Mouse (Mus musculus): ENCODE data around the gene Gc. TPM values are rescaled to one million over a fixed set of nuclear protein-coding genes. Genes with fewer than 3 reads are reported as not detected.

The Gc gene
- polyA plus RNA-seq (2017; shearing (Covaris generic)) = not detected

GRCm38 (mm10) chr5:89457554-89458062, at the start of gene Gc:
TSS of gene Gc (minus strand) at chr5:89457898.

Other genes starting within 250 kb of the Gc start
- not detected for gene Npffr2, start 69.5 kb upstream of the Gc start, polyA plus RNA-seq (2017; shearing (Covaris generic))

Measured in CD4-positive, CD25-positive, alpha-beta regulatory T cell, adult 9 weeks (primary cell).